In the genomic region with DNA sequence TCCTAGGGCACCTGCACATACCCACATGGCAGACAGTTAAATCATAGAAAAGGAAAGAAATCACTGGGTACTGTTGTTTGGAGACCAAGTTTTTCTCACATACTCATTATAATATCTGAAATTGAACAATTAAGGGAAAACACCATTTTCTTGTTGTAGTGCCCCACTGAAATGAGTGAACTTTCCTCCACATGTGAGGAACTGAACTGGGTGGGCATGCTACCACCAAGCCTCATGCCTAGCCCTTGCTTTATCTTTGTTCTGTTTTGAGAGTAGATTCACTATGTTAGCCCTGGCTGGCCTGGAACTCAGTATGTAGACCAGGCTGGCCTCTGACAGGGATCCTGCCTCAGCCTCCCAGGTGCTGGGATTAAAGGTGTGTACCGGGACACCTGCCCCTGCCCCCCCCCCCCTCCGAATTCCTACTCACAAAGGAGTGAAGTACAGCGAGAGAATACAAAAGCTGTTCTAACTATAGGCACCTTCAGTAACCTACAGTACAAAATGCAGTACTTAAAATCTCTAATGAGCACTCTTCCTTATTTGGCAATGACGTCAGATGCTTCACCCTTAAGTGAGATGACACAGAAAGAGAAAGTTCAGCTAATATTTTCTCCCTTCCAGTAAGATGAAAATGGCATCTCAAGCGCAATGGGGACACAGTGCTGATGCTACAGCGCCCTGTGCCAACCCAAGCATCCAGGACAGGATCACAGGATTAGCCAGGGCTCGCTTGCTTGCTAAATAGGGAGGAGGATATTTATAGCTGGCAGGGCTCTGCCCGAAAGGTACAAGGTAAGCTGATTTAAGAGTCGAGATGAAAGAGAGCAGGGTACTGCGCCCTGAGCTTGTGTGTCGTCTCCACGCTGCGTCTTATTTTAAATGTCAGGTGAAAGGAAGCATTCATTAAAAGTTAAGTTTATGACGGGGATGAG, we compare ENCODE assay signal across 9 mouse cellular contexts. TPM values are rescaled to one million over a fixed set of nuclear protein-coding genes. Genes with fewer than 3 reads are reported as not detected.
DNase-seq lines count a peak whose midpoint lies in the region; ATAC-seq and TF ChIP-seq lines count a peak whose summit lies in the region.
"Had no signal": no experiment of that assay in that cellular context is flagged by ENCODE, and none has a peak within 500 bp of the region (broad histone marks: within the 10 kb centered on the region; RNA-seq: fewer than 3 reads in every experiment).

No protein-coding gene starts in this region.

- no peak for TF ChIP-seq EP300 in CH12.LX (IDR thresholded peaks at IDR 0.05; ENCODE audit: low read length)

- no peak for TF ChIP-seq RAD21 in CH12.LX (IDR thresholded peaks at IDR 0.05; ENCODE audit: low read depth, low read length)

- DNase-seq in gastrocnemius, adult 18-20 months (ENCODE audit: low spot score) = peak; percentile 78
- no peak for DNase-seq in gastrocnemius, postnatal 36 days
- peak; percentile 37 for DNase-seq in CH12.LX (ENCODE audit: extremely low read depth)
- DNase-seq in right cerebral cortex, postnatal 4 days = no peak

- peak overlapping the region in 2 of 3 experiments; percentile 15 to 34 for H3K4me3 ChIP-seq in CH12.LX (replicated peaks in 1 of 3; ENCODE audit: low read depth in 2 of 3, low read length in 2 of 3, poor library complexity in 1 of 3)
- no peak overlapping the region for H3K4me3 ChIP-seq in embryonic fibroblast, embryonic 13.5 days (ENCODE audit: insufficient read depth, low read length)
- no peak overlapping the region for H3K4me3 ChIP-seq in heart, embryonic 15.5 days
- H3K4me3 ChIP-seq: midbrain, embryonic 12.5 days had no signal

- no peaks in the 10 kb centered on the region for H3K79me2 ChIP-seq in CH12.LX (replicated peaks; ENCODE audit: control insufficient read depth, extremely low read depth, insufficient read depth, poor library complexity, severe bottlenecking)

- H3K27me3 ChIP-seq in CH12.LX (replicated peaks) = no peaks in the 10 kb centered on the region
- H3K27me3 ChIP-seq in heart, embryonic 15.5 days = no peaks in the 10 kb centered on the region
- H3K27me3 ChIP-seq: midbrain, embryonic 12.5 days had no signal

- H3K9ac ChIP-seq in CH12.LX (ENCODE audit: insufficient read depth, low read depth) = peak overlapping the region; percentile 34; the same call in 1 of the 2 replicates
- no peak overlapping the region for H3K9ac ChIP-seq in heart, embryonic 15.5 days
- H3K9ac ChIP-seq: midbrain, embryonic 12.5 days had no signal

- no peak for TF ChIP-seq CTCF in CH12.LX (conservative IDR thresholded peaks at IDR 0.05 in 1 of 2, IDR thresholded peaks at IDR 0.05 in 1 of 2; ENCODE audit: low read depth in 2 of 2, low read length in 2 of 2)
- no peak for TF ChIP-seq CTCF in embryonic fibroblast, embryonic 13.5 days (IDR thresholded peaks at IDR 0.05; ENCODE audit: borderline replicate concordance, insufficient read depth, low read length)

- dilution Hi-C loops in CH12.LX (cut with MboI; ENCODE audit: extremely low pct_ligation_motif_present, extremely low pct_unique_long_range_greater_than_20kb, low sequenced_read_pairs) = no loop called here

- in situ Hi-C loops in CH12.LX (cut with MboI; ENCODE audit: low pct_ligation_motif_present, low pct_unique_long_range_greater_than_20kb, low sequenced_read_pairs) = no loop called here

- peak; percentile 49; the same call in 1 of the 2 replicates for ATAC-seq in heart, embryonic 15.5 days (replicated peaks; ENCODE audit: insufficient number of reproducible peaks, insufficient read depth, low FRiP score, low read depth)
- no peak for ATAC-seq in erythroblast, adult 5-6 weeks (replicated peaks; ENCODE audit: low FRiP score, poor library complexity, severe bottlenecking)
- ATAC-seq in erythroid progenitor cell, adult 5-6 weeks (replicated peaks; ENCODE audit: low FRiP score, poor library complexity, severe bottlenecking) = no peak

- 54% methylated on average over 14 of the region's 14 CpGs for WGBS in heart, embryonic 15.5 days

- peaks cover 8 to 31% of the 10 kb centered on the region in 2 experiments for H3K4me1 ChIP-seq in CH12.LX (ENCODE audit: control insufficient read depth in 1 of 2, insufficient read depth in 2 of 2)
- no peaks in the 10 kb centered on the region for H3K4me1 ChIP-seq in embryonic fibroblast, embryonic 13.5 days (ENCODE audit: control insufficient read depth, insufficient read depth, low read length)
- H3K4me1 ChIP-seq in heart, embryonic 15.5 days (replicated peaks) = peaks cover 21% of the 10 kb centered on the region
- H3K4me1 ChIP-seq: midbrain, embryonic 12.5 days had no signal

- H3K9me3 ChIP-seq in CH12.LX (replicated peaks; ENCODE audit: low read length) = no peaks in the 10 kb centered on the region
- H3K9me3 ChIP-seq in heart, embryonic 15.5 days (replicated peaks) = no peaks in the 10 kb centered on the region
- H3K9me3 ChIP-seq: midbrain, embryonic 12.5 days had no signal

- TF ChIP-seq POLR2A in CH12.LX (IDR thresholded peaks at IDR 0.05; ENCODE audit: low read depth, low read length) = no peak
- TF ChIP-seq POLR2A in embryonic fibroblast, embryonic 13.5 days (IDR thresholded peaks at IDR 0.05; ENCODE audit: low read depth, low read length) = no peak

- intact Hi-C loops in gastrocnemius, postnatal 36 days (cut with DNase I) = loop anchor here (5.0 kb wide), 1 partner anchor 61 kb away; a partner anchor contains a TSS

- peak overlapping the region; percentile 95 for H3K4me2 ChIP-seq in CH12.LX (ENCODE audit: insufficient read depth, low read depth, poor library complexity, severe bottlenecking)
- peak overlapping the region; percentile 23; the same call in 1 of the 2 replicates for H3K4me2 ChIP-seq in heart, embryonic 15.5 days
- H3K4me2 ChIP-seq: midbrain, embryonic 12.5 days had no signal

- H3K27ac ChIP-seq in CH12.LX (ENCODE audit: insufficient read depth, low read depth) = peak overlapping the region; percentile 60; the same call in 1 of the 2 replicates
- H3K27ac ChIP-seq in embryonic fibroblast, embryonic 13.5 days (ENCODE audit: insufficient read depth, low read length) = peak overlapping the region; percentile 38; the same call in 1 of the 2 replicates
- H3K27ac ChIP-seq in heart, embryonic 15.5 days = peak overlapping the region; percentile 52
- H3K27ac ChIP-seq: midbrain, embryonic 12.5 days had no signal

- H3K36me3 ChIP-seq in CH12.LX (replicated peaks in 1 of 2; ENCODE audit: control insufficient read depth in 1 of 2, insufficient read depth in 1 of 2, low read length in 1 of 2) = peaks cover 0 to 9% of the 10 kb centered on the region in 2 experiments
- H3K36me3 ChIP-seq in heart, embryonic 15.5 days = no peaks in the 10 kb centered on the region

TF ChIP-seq in CH12.LX, 34 proteins besides CTCF, POLR2A, EP300 and RAD21 (continues in another document):
- TF ChIP-seq JUN (IDR thresholded peaks at IDR 0.05; ENCODE audit: insufficient read depth, low read depth, low read length) (peak; percentile 88), SMC3 (IDR thresholded peaks at IDR 0.05; ENCODE audit: low read depth, low read length) (no peak), JUND (conservative IDR thresholded peaks at IDR 0.05; ENCODE audit: low read depth, low read length) (peak; percentile 57), PAX5 (IDR thresholded peaks at IDR 0.05; ENCODE audit: low read length) (no peak), E2F4 (IDR thresholded peaks at IDR 0.05; ENCODE audit: insufficient replicate concordance, low read depth, low read length) (no peak), MEF2A (IDR thresholded peaks at IDR 0.05; ENCODE audit: borderline replicate concordance, low read depth, low read length) (peak; percentile 96)

RNA-seq across cellular contexts. Expression of a gene that starts 10.2 kb away (rescaled TPM):
- total RNA-seq in gastrocnemius, adult 18-20 months (2021) = 10 to 100 TPM; 79.9 to 86.2 TPM
- total RNA-seq in gastrocnemius, postnatal 36 days (2021) = 10 to 100 TPM; 44.6 to 60.8 TPM
- total RNA-seq in CH12.LX (2012; rRNA removed) = 38.4 and 46.5 TPM in 2 replicates
- total RNA-seq in CH12.LX (2014; rRNA removed) = 23.7 and 24.1 TPM in 2 replicates
- polyA plus RNA-seq in CH12.LX (2012; ENCODE audit: insufficient read length, low read depth) = 40.4 and 45.3 TPM in 2 replicates
- 83.5 and 94.6 TPM in 2 replicates for polyA plus RNA-seq in embryonic fibroblast, embryonic 13.5 days (2011; ENCODE audit: insufficient read length, low read depth, missing spikeins)
- polyA plus RNA-seq in heart, embryonic 15.5 days (2015; fragmentation: Nextera tagmentation; extraction: Ambion mirVana) = 86.9 and 91.8 TPM in 2 replicates
- total RNA-seq in erythroblast, adult 5-6 weeks (2015; ENCODE audit: low replicate concordance) = 4.2 and 5.9 TPM in 2 replicates
- total RNA-seq in erythroblast, adult 5-6 weeks (2017; ENCODE audit: low replicate concordance) = 3.2 and 4.2 TPM in 2 replicates
- 4.6 and 15.1 TPM in 2 replicates for total RNA-seq in erythroid progenitor cell, adult 5-6 weeks (2015; ENCODE audit: low replicate concordance)
- 6.7 and 24.4 TPM in 2 replicates for total RNA-seq in erythroid progenitor cell, adult 5-6 weeks (2017; ENCODE audit: low replicate concordance)

RNA-seq across cellular contexts. Expression of a gene that starts 10.3 kb away (rescaled TPM):
- total RNA-seq in gastrocnemius, adult 18-20 months (2021) = 1 to 10 TPM; 2.2 to 3.8 TPM
- 1 to 10 TPM; 2.7 to 4.1 TPM for total RNA-seq in gastrocnemius, postnatal 36 days (2021)
- 8.5 and 9.4 TPM in 2 replicates for total RNA-seq in CH12.LX (2012; rRNA removed)
- 5.9 and 6.8 TPM in 2 replicates for total RNA-seq in CH12.LX (2014; rRNA removed)
- 11.1 and 11.8 TPM in 2 replicates for polyA plus RNA-seq in CH12.LX (2012; ENCODE audit: insufficient read length, low read depth)
- polyA plus RNA-seq in embryonic fibroblast, embryonic 13.5 days (2011; ENCODE audit: insufficient read length, low read depth, missing spikeins) = 7.6 and 8.6 TPM in 2 replicates
- 8.8 and 10.9 TPM in 2 replicates for polyA plus RNA-seq in heart, embryonic 15.5 days (2015; fragmentation: Nextera tagmentation; extraction: Ambion mirVana)
- 1.9 TPM in 2 replicates for total RNA-seq in erythroblast, adult 5-6 weeks (2015; ENCODE audit: low replicate concordance)
- total RNA-seq in erythroblast, adult 5-6 weeks (2017; ENCODE audit: low replicate concordance) = 2.9 and 3.9 TPM in 2 replicates
- total RNA-seq in erythroid progenitor cell, adult 5-6 weeks (2015; ENCODE audit: low replicate concordance) = 0.72 and 19.3 TPM in 2 replicates
- total RNA-seq in erythroid progenitor cell, adult 5-6 weeks (2017; ENCODE audit: low replicate concordance) = 0.98 and 5.8 TPM in 2 replicates

RNA-seq across cellular contexts. Expression of a gene that starts 36.0 kb away (rescaled TPM):
- 100 to 1,000 TPM in 1 of 2 experiments, 10 to 100 TPM in 1; 66.2 to 116 TPM for total RNA-seq in gastrocnemius, adult 18-20 months (2021)
- total RNA-seq in gastrocnemius, postnatal 36 days (2021) = 10 to 100 TPM; 56.2 to 66.2 TPM
- 17.4 and 20.2 TPM in 2 replicates for total RNA-seq in CH12.LX (2012; rRNA removed)
- total RNA-seq in CH12.LX (2014; rRNA removed) = 10.6 and 11.6 TPM in 2 replicates
- polyA plus RNA-seq in CH12.LX (2012; ENCODE audit: insufficient read length, low read depth) = 22.3 and 23.5 TPM in 2 replicates
- polyA plus RNA-seq in embryonic fibroblast, embryonic 13.5 days (2011; ENCODE audit: insufficient read length, low read depth, missing spikeins) = 50.6 and 52.9 TPM in 2 replicates
- polyA plus RNA-seq in heart, embryonic 15.5 days (2015; fragmentation: Nextera tagmentation; extraction: Ambion mirVana) = 51.6 and 58.6 TPM in 2 replicates
- 5.2 and 7.9 TPM in 2 replicates for total RNA-seq in erythroblast, adult 5-6 weeks (2015; ENCODE audit: low replicate concordance)
- 8.2 and 9.8 TPM in 2 replicates for total RNA-seq in erythroblast, adult 5-6 weeks (2017; ENCODE audit: low replicate concordance)
- total RNA-seq in erythroid progenitor cell, adult 5-6 weeks (2015; ENCODE audit: low replicate concordance) = 5.0 and 8.8 TPM in 2 replicates
- 6.7 and 9.2 TPM in 2 replicates for total RNA-seq in erythroid progenitor cell, adult 5-6 weeks (2017; ENCODE audit: low replicate concordance)

Comparison
In these comparisons a context has a peak if more than half of its experiments do, and no peak if none do; other contexts are left out.
1. DNase-seq: peak in gastrocnemius, adult 18-20 months (single experiment) and CH12.LX (single experiment); none in gastrocnemius, postnatal 36 days (0 of 2) and right cerebral cortex, postnatal 4 days (single experiment).
2. H3K4me3 ChIP-seq: peak in CH12.LX (2 of 3); none in embryonic fibroblast, embryonic 13.5 days (single experiment) and heart, embryonic 15.5 days (single experiment).
3. Peak in every context shown above with its lines, with median percentiles within 50 percentile points of each other: H3K27ac ChIP-seq.